Mouse (Mus musculus) stomach, postnatal 0 days (tissue): Measurements from ENCODE around the gene Frem1. TPM values are rescaled to one million over a fixed set of nuclear protein-coding genes. Genes with fewer than 3 reads are reported as not detected.

Source experiments
- ATAC-seq: fragments of 200-750 bp; cut with Nextera tagmentation; 2 replicates; pipeline ENCODE4 v1.8.0; 2017; ENCODE audit not compliant: low FRiP score, low TSS enrichment
- DNase-seq: peaks from one replicate; pipeline ENCODE4 v3.0.0-alpha.2; 2016; ENCODE audit warnings: low spot score
- H3K27ac ChIP-seq: fragments of 300-500 bp; sonication (generic); replicated peaks from 2 replicates; pipeline ENCODE4 v1.5.1; 2014; ENCODE audit warnings: mild to moderate bottlenecking, control low read depth
- H3K27me3 ChIP-seq: fragments of 300-500 bp; sonication (generic); 2 replicates; pipeline ENCODE4 v1.6.1; 2014; ENCODE audit warnings: low read length; ENCODE audit not compliant: control insufficient read depth, insufficient read depth
- H3K36me3 ChIP-seq: fragments of 300-500 bp; sonication (generic); 2 replicates; pipeline ENCODE4 v1.6.1; 2014; ENCODE audit warnings: low read length, mixed read lengths; ENCODE audit not compliant: control insufficient read depth, insufficient read depth
- H3K4me1 ChIP-seq: fragments of 300-500 bp; sonication (generic); replicated peaks from 2 replicates; pipeline ENCODE4 v1.6.1; 2014; ENCODE audit warnings: antibody characterized with exemption; ENCODE audit not compliant: control insufficient read depth, insufficient read depth
- H3K4me2 ChIP-seq: fragments of 300-500 bp; sonication (generic); replicated peaks from 2 replicates; pipeline ENCODE4 v1.6.1; 2014; ENCODE audit warnings: low read depth, mild to moderate bottlenecking, control low read depth, moderate library complexity
- H3K4me3 ChIP-seq: fragments of 300-500 bp; sonication (generic); 2 replicates; pipeline ENCODE4 v1.5.1; 2014; ENCODE audit warnings: low read depth, low read length, control low read depth
- H3K9ac ChIP-seq: fragments of 300-500 bp; sonication (generic); 2 replicates; pipeline ENCODE4 v1.6.1; 2014; ENCODE audit warnings: mild to moderate bottlenecking, low read length, control low read depth, mixed read lengths
- H3K9me3 ChIP-seq: fragments of 300-500 bp; sonication (generic); 2 replicates; pipeline ENCODE4 v1.6.1; 2016; ENCODE audit warnings: low read length; ENCODE audit not compliant: control insufficient read depth
- CTCF ChIP-seq: IDR thresholded peaks from 2 replicates; pipeline ENCODE4 v1.5.1; 2016; ENCODE audit warnings: antibody characterized with exemption, low read depth, mild to moderate bottlenecking, moderate library complexity
- EP300 ChIP-seq: optimal IDR thresholded peaks from 2 replicates; pipeline ENCODE3; 2016; ENCODE audit warnings: antibody characterized with exemption
- WGBS: fragments of 180-500 bp; shearing (Covaris S2); extraction: QIAGEN DNeasy Blood & Tissue Kit; methylation state at CpG from one replicate; pipeline ENCODE4 v1.1.7; 2014; 5-methylcytosine and 5-hydroxymethylcytosine counted together
- polyA plus RNA-seq: library from polyadenylated mRNA; unstranded; fragments of >200 nt; fragmentation: Nextera tagmentation; extraction: Ambion mirVana; gene quantifications from 2 replicates; pipeline ENCODE4 v1.2.1, GENCODE M21; 2015

The Frem1 gene
- polyA plus RNA-seq, 1 experiment from 2014 or later, result 2.9 TPM

DNA sequence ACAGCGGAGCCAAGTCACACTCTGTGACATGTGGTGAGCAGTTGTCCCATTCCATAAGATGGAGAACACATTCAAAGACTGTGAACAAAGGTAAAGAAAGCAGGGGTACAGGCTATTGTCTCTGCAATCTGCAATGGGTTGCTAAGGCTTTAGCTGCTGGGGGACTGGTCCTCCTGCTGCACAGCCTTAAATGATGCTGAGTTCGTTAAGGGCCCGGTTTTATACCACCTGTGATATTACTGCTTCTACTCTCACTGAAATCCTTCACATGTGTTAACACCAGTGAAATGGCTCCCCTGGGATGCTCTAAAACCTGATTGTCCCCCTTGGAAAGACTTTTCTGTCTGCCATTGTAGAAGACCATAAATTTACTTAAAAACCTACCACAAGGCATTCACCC lies 6.1 kb downstream of the Frem1 start:
- ATAC-seq (no peak), DNase-seq (no peak)
- Histone ChIP-seq H3K27me3 (no peaks in the 10 kb centered on the region), H3K4me2 (no peak overlapping the region), H3K4me3 (no peak overlapping the region), H3K27ac (no peak overlapping the region), H3K36me3 (no peaks in the 10 kb centered on the region), H3K4me1 (no peaks in the 10 kb centered on the region; the same call in 1 of the 2 replicates), H3K9ac (no peak overlapping the region), H3K9me3 (no peaks in the 10 kb centered on the region)
- 90% methylated on average over 3 of the region's 3 CpGs for WGBS
- no peak for TF ChIP-seq CTCF
- TF ChIP-seq EP300, result no peak

DNA sequence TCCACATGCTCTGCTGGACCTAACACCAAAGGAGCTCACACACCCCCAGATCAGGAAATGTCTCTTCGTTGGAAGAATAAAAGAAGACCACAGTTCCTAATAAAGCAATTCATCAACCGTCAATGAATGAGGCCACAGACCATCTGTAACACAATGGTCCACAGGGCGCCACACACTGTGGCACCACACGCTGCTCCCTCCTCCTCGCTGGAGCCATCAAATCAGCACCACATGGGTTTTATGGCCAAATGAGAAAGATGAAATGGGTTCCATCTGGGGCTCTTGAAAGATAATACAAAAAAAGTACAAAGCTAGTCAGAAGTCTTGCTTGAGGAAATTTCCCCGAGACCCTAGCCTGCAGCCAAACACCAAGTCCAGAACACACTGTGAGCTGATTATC lies 6.9 kb downstream of the Frem1 start:
- Histone ChIP-seq H3K36me3 (no peaks in the 10 kb centered on the region), H3K27ac (no peak overlapping the region), H3K27me3 (no peaks in the 10 kb centered on the region), H3K9me3 (no peaks in the 10 kb centered on the region), H3K9ac (no peak overlapping the region), H3K4me2 (no peak overlapping the region), H3K4me1 (no peaks in the 10 kb centered on the region; the same call in 1 of the 2 replicates), H3K4me3 (no peak overlapping the region)
- WGBS, result 79% methylated on average over 6 of the region's 6 CpGs
- no peak for TF ChIP-seq EP300
- TF ChIP-seq CTCF, result no peak
- ATAC-seq (no peak), DNase-seq (no peak)

DNA sequence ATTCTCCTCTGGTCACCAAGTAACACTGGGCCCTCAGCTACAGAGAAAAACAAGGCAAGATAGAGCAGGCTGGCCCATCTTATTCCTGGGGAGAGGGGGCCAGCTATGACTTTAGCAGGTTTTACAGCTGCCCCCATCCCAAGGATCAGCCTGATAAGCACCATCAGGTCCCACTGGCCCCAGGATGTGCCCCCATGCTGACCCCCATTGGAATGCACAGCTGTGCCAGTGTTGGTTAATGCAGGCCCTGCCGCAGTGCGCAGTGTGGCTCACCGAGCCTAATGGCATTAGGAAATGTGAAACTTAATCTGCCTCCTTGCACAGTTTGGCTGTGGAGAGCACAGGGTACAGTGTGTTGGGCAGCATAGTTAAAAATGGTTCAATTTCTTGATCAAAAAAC lies 11.4 kb downstream of the Frem1 start:
- H3K9me3 ChIP-seq, result no peaks in the 10 kb centered on the region
- ATAC-seq (no peak), DNase-seq (no peak)
- no peaks in the 10 kb centered on the region for H3K36me3 ChIP-seq
- no peak for TF ChIP-seq EP300
- TF ChIP-seq CTCF, result no peak
- no peaks in the 10 kb centered on the region for H3K27me3 ChIP-seq
- no peak overlapping the region for H3K27ac ChIP-seq
- H3K9ac ChIP-seq, result no peak overlapping the region
- WGBS, result 65% methylated on average over 3 of the region's 3 CpGs
- H3K4me2 ChIP-seq, result no peak overlapping the region
- no peaks in the 10 kb centered on the region for H3K4me1 ChIP-seq
- no peak overlapping the region for H3K4me3 ChIP-seq

DNA sequence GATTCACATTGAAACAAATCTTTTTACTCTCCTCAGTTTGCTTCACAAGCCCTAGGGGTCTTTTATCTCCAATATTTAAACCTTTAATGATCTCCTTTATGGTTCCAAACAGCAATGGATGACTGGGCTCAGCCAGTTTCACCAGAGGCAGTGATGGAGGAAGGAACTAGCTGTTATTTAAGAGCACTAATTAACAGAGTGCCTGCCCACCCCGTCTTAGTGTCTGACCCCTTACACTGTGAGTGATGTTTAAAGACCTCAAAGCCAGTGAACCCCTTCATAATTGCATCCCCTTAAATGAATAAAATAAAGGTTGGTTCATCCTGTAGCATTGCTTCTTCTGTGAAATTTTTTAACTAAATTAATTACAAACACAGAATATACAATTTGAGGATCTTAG lies 19.4 kb downstream of the Frem1 start:
- no peak overlapping the region for H3K27ac ChIP-seq
- H3K9me3 ChIP-seq, result no peaks in the 10 kb centered on the region
- TF ChIP-seq CTCF, result no peak
- no peak overlapping the region for H3K4me3 ChIP-seq
- DNase-seq (no peak), ATAC-seq (no peak)
- H3K4me1 ChIP-seq, result no peaks in the 10 kb centered on the region
- H3K9ac ChIP-seq, result no peak overlapping the region
- H3K36me3 ChIP-seq, result no peaks in the 10 kb centered on the region
- no peaks in the 10 kb centered on the region for H3K27me3 ChIP-seq
- WGBS, result 63% methylated on average over 1 of the region's 1 CpGs
- no peak overlapping the region for H3K4me2 ChIP-seq

DNA sequence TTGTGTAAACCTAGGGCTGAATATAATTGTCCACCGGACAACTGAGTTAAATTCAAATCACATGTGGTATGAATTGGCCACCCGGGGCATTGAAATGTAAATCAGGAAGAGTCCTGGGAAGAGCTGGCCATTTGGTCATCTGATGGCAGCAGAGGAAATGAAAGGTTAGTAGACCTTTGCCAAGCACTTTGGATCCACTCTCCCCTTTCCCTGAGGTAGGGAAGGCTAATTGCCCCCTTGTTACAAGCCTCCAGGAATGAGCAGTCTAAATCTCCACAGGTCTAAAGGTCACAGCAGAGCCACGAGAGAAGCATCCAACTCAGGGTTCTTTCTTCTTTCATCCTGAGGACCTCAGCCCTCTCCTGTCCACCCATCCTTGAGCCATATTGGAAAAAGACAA lies 20.5 kb downstream of the Frem1 start:
- Histone ChIP-seq H3K9me3 (no peaks in the 10 kb centered on the region), H3K9ac (no peak overlapping the region), H3K27ac (no peak overlapping the region), H3K4me2 (no peak overlapping the region), H3K27me3 (no peaks in the 10 kb centered on the region), H3K4me1 (no peaks in the 10 kb centered on the region), H3K4me3 (no peak overlapping the region), H3K36me3 (no peaks in the 10 kb centered on the region)
- ATAC-seq, result no peak
- no peak for DNase-seq
- no peak for TF ChIP-seq CTCF
- no peak for TF ChIP-seq EP300
- WGBS, result 67% methylated on average over 3 of the region's 3 CpGs

DNA sequence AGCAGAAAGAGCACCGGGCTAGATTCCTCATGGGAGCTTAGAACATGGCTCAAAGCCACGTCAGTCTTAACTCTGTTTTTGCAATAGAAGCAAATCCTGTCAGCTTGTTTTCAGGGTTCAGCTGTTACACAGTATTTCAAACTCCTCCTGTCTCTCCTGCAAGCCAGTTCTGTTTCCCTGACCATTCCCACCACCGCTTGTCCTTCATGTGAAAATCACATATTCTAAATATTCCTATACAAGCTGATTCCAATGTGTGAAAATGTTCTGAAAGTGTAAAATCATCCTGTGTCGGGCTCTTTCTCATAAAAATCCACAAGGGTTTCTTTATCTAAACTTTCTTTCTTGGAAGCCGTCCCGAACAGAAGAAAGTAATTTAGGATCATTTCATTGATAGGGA lies 22.0 kb downstream of the Frem1 start:
- DNase-seq, result no peak
- 46% methylated on average over 6 of the region's 6 CpGs for WGBS

More for the DNA sequence above, 22.0 kb downstream of the Frem1 start:
- no peak for ATAC-seq
- Histone ChIP-seq H3K4me2 (no peak overlapping the region), H3K36me3 (no peaks in the 10 kb centered on the region), H3K9ac (no peak overlapping the region), H3K27ac (no peak overlapping the region), H3K4me3 (no peak overlapping the region), H3K9me3 (no peaks in the 10 kb centered on the region), H3K27me3 (no peaks in the 10 kb centered on the region), H3K4me1 (no peaks in the 10 kb centered on the region)
- no peak for TF ChIP-seq CTCF
- no peak for TF ChIP-seq EP300
